Mouse (Mus musculus): ENCODE measurements around the gene Gabrd. TPM values are rescaled to one million over a fixed set of nuclear protein-coding genes. Genes with fewer than 3 reads are reported as not detected.

Gabrd gene
- polyA plus RNA-seq, 1 experiment from 2014 or later, result 0.05 TPM

- Histone ChIP-seq H3K9ac (ENCODE audit: low read length) (no peak overlapping the region), H3K9me3 (ENCODE audit: control insufficient read depth, low read length) (no peaks in the 10 kb centered on the region), H3K4me3 (ENCODE audit: low read depth, low read length) (no peak overlapping the region), H3K27ac (replicated peaks) (no peak overlapping the region), H3K36me3 (ENCODE audit: control insufficient read depth, insufficient read depth, low read length) (no peaks in the 10 kb centered on the region), H3K27me3 (ENCODE audit: control insufficient read depth, insufficient read depth, low read length) (no peaks in the 10 kb centered on the region), H3K4me1 (replicated peaks; ENCODE audit: control insufficient read depth, insufficient read depth) (no peaks in the 10 kb centered on the region), H3K4me2 (replicated peaks; ENCODE audit: low read depth) (no peak overlapping the region)
- TF ChIP-seq EP300 (optimal IDR thresholded peaks at IDR 0.05) (no peak), CTCF (IDR thresholded peaks at IDR 0.05; ENCODE audit: low read depth) (no peak)
- ATAC-seq (ENCODE audit: low FRiP score, low TSS enrichment), result no peak
- no peak for DNase-seq (ENCODE audit: low spot score)
- WGBS, result 22% methylated on average over 9 of the region's 9 CpGs
Observed at GRCm38 (mm10) chr4:155382752-155383151, 15.2 kb downstream of the Gabrd start.

GRCm38 (mm10) chr4:155381974-155382373 is 15.9 kb downstream of the Gabrd start:
- H3K4me2 ChIP-seq (replicated peaks; ENCODE audit: low read depth), result no peak overlapping the region
- H3K9me3 ChIP-seq (ENCODE audit: control insufficient read depth, low read length), result no peaks in the 10 kb centered on the region
- ATAC-seq (ENCODE audit: low FRiP score, low TSS enrichment) (no peak), DNase-seq (ENCODE audit: low spot score) (no peak)
- no peak overlapping the region for H3K4me3 ChIP-seq (ENCODE audit: low read depth, low read length)
- TF ChIP-seq CTCF (IDR thresholded peaks at IDR 0.05; ENCODE audit: low read depth) (no peak), EP300 (optimal IDR thresholded peaks at IDR 0.05) (no peak)
- no peaks in the 10 kb centered on the region for H3K4me1 ChIP-seq (replicated peaks; ENCODE audit: control insufficient read depth, insufficient read depth)
- H3K27ac ChIP-seq (replicated peaks), result no peak overlapping the region
- no peaks in the 10 kb centered on the region for H3K36me3 ChIP-seq (ENCODE audit: control insufficient read depth, insufficient read depth, low read length)
- H3K9ac ChIP-seq (ENCODE audit: low read length), result no peak overlapping the region
- WGBS, result 33% methylated on average over 7 of the region's 7 CpGs
- H3K27me3 ChIP-seq (ENCODE audit: control insufficient read depth, insufficient read depth, low read length), result no peaks in the 10 kb centered on the region

- no peaks in the 10 kb centered on the region for H3K27me3 ChIP-seq (ENCODE audit: control insufficient read depth, insufficient read depth, low read length)
- WGBS, result 69% methylated on average over 5 of the region's 5 CpGs
- DNase-seq (ENCODE audit: low spot score) (no peak), ATAC-seq (ENCODE audit: low FRiP score, low TSS enrichment) (no peak)
- TF ChIP-seq CTCF (IDR thresholded peaks at IDR 0.05; ENCODE audit: low read depth) (no peak), EP300 (optimal IDR thresholded peaks at IDR 0.05) (no peak)
- H3K9ac ChIP-seq (ENCODE audit: low read length), result no peak overlapping the region
- H3K36me3 ChIP-seq (ENCODE audit: control insufficient read depth, insufficient read depth, low read length), result no peaks in the 10 kb centered on the region
- H3K4me3 ChIP-seq (ENCODE audit: low read depth, low read length), result no peak overlapping the region
- no peaks in the 10 kb centered on the region for H3K4me1 ChIP-seq (replicated peaks; ENCODE audit: control insufficient read depth, insufficient read depth)
- H3K27ac ChIP-seq (replicated peaks), result no peak overlapping the region
- H3K4me2 ChIP-seq (replicated peaks; ENCODE audit: low read depth), result no peak overlapping the region
- H3K9me3 ChIP-seq (ENCODE audit: control insufficient read depth, low read length), result no peaks in the 10 kb centered on the region
Observed at GRCm38 (mm10) chr4:155371797-155372735, 25.8 kb downstream of the Gabrd start.

GRCm38 (mm10) chr4:155370737-155371715 is 26.9 kb downstream of the Gabrd start:
- H3K9ac ChIP-seq (ENCODE audit: low read length), result no peak overlapping the region
- WGBS, result 83% methylated on average over 15 of the region's 15 CpGs
- H3K36me3 ChIP-seq (ENCODE audit: control insufficient read depth, insufficient read depth, low read length), result no peaks in the 10 kb centered on the region
- H3K9me3 ChIP-seq (ENCODE audit: control insufficient read depth, low read length), result no peaks in the 10 kb centered on the region
- no peak overlapping the region for H3K4me2 ChIP-seq (replicated peaks; ENCODE audit: low read depth)
- H3K4me1 ChIP-seq (replicated peaks; ENCODE audit: control insufficient read depth, insufficient read depth), result no peaks in the 10 kb centered on the region
- H3K27me3 ChIP-seq (ENCODE audit: control insufficient read depth, insufficient read depth, low read length), result no peaks in the 10 kb centered on the region
- DNase-seq (ENCODE audit: low spot score) (no peak), ATAC-seq (ENCODE audit: low FRiP score, low TSS enrichment) (no peak)
- TF ChIP-seq EP300 (optimal IDR thresholded peaks at IDR 0.05) (no peak), CTCF (IDR thresholded peaks at IDR 0.05; ENCODE audit: low read depth) (no peak)
- no peak overlapping the region for H3K27ac ChIP-seq (replicated peaks)
- no peak overlapping the region for H3K4me3 ChIP-seq (ENCODE audit: low read depth, low read length)

- DNase-seq (ENCODE audit: low spot score) (peak; percentile 75), ATAC-seq (ENCODE audit: low FRiP score, low TSS enrichment) (0 out of 2 replicates have a peak, but pooled peaks have one; percentile 25)
- Histone ChIP-seq H3K36me3 (ENCODE audit: control insufficient read depth, insufficient read depth, low read length) (no peaks in the 10 kb centered on the region), H3K4me1 (replicated peaks; ENCODE audit: control insufficient read depth, insufficient read depth) (no peaks in the 10 kb centered on the region), H3K4me2 (replicated peaks; ENCODE audit: low read depth) (no peak overlapping the region), H3K27ac (replicated peaks) (no peak overlapping the region), H3K4me3 (ENCODE audit: low read depth, low read length) (no peak overlapping the region), H3K9me3 (ENCODE audit: control insufficient read depth, low read length) (no peaks in the 10 kb centered on the region), H3K9ac (ENCODE audit: low read length) (no peak overlapping the region), H3K27me3 (ENCODE audit: control insufficient read depth, insufficient read depth, low read length) (no peaks in the 10 kb centered on the region)
- 34% methylated on average over 12 of the region's 12 CpGs for WGBS
- TF ChIP-seq EP300 (optimal IDR thresholded peaks at IDR 0.05) (no peak), CTCF (IDR thresholded peaks at IDR 0.05; ENCODE audit: low read depth) (peak; percentile 83)
Observed at GRCm38 (mm10) chr4:155368684-155369083, 29.2 kb downstream of the Gabrd start.

All from stomach, postnatal 0 days (tissue).